ENCODE assay signal across 23 mouse cellular contexts in the genomic region with DNA sequence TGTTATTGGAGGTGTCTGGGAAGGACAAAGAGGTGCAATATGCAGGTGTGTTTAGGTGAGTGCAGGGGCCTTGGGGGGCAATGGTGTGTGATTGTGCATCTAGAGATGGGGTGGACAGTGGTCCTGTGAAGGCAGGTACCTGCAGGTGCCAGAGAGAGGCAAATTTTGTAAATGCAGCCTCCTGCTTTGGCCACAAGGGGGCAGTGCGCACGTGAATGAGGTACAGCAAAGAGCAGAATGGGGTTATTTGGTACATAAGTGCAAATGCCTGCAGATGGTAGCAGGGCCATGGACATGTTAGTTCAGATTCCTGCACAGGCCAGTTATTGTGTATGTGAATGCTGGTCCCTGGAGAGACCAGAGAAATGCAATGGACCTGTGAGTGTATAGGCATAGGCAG. TPM values are rescaled to one million over a fixed set of nuclear protein-coding genes. Genes with fewer than 3 reads are reported as not detected.
A peak's percentile ranks its signal among the peaks of the same experiment; 100 is the strongest.
DNase-seq lines count a peak whose midpoint lies in the region; ATAC-seq and TF ChIP-seq lines count a peak whose summit lies in the region.
"Not testable (repeated sequence)": the region's sequence is repeated elsewhere in the genome, so short reads cannot be mapped to it uniquely, and the experiment has no call there.
"Had no signal": no experiment of that assay in that cellular context is flagged by ENCODE, and none has a peak within 500 bp of the region (broad histone marks: within the 10 kb centered on the region; RNA-seq: fewer than 3 reads in every experiment).

No protein-coding gene starts in this region.

- WGBS in forebrain, embryonic 13.5 days = no CpG with 5 or more reads among the region's 2 CpGs
- no CpG with 5 or more reads among the region's 2 CpGs for WGBS in hindbrain, postnatal 0 days
- WGBS in midbrain, embryonic 15.5 days = no CpG with 5 or more reads among the region's 2 CpGs

- H3K9me3 ChIP-seq in forebrain, embryonic 13.5 days (replicated peaks); hindbrain, postnatal 0 days (ENCODE audit: low read length); midbrain, embryonic 15.5 days: not testable (repeated sequence)

- H3K9ac ChIP-seq in forebrain, embryonic 13.5 days; hindbrain, postnatal 0 days (replicated peaks; ENCODE audit: low read length); midbrain, embryonic 15.5 days: not testable (repeated sequence)

- H3K4me1 ChIP-seq in forebrain, embryonic 13.5 days; hindbrain, postnatal 0 days (ENCODE audit: insufficient read depth, low read length); midbrain, embryonic 15.5 days: not testable (repeated sequence)

- peak; percentile 61 for ATAC-seq in activated CD4-positive, CD25-positive, alpha-beta regulatory T cell, adult 4 months
- ATAC-seq in forebrain, embryonic 13.5 days = peak; percentile 28; the same call in 1 of the 2 replicates
- peak; percentile 50; the same call in 1 of the 2 replicates for ATAC-seq in frontal cortex, adult (ENCODE audit: low TSS enrichment)
- peak; percentile 40; the same call in 1 of the 2 replicates for ATAC-seq in hindbrain, postnatal 0 days
- peak; percentile 81 for ATAC-seq in megakaryocyte-erythroid progenitor cell, adult 5-6 weeks (replicated peaks; ENCODE audit: low FRiP score, low TSS enrichment, poor library complexity, severe bottlenecking)
- ATAC-seq in midbrain, embryonic 15.5 days (replicated peaks) = 0 out of 2 replicates have a peak, but pooled peaks have one; percentile 45

- H3K27ac ChIP-seq in forebrain, embryonic 13.5 days; hindbrain, postnatal 0 days; midbrain, embryonic 15.5 days: not testable (repeated sequence)

- not testable (repeated sequence) for DNase-seq in hindbrain, postnatal 0 days (ENCODE audit: low spot score)

- not testable (repeated sequence) for TF ChIP-seq CTCF in hindbrain, postnatal 0 days (IDR thresholded peaks at IDR 0.05; ENCODE audit: low read depth)

- H3K27me3 ChIP-seq in forebrain, embryonic 13.5 days; hindbrain, postnatal 0 days (ENCODE audit: insufficient read depth, low read length); midbrain, embryonic 15.5 days (replicated peaks): not testable (repeated sequence)

- H3K4me3 ChIP-seq in forebrain, embryonic 13.5 days; hindbrain, postnatal 0 days (ENCODE audit: low read length); midbrain, embryonic 15.5 days: not testable (repeated sequence)

- H3K4me2 ChIP-seq in forebrain, embryonic 13.5 days; hindbrain, postnatal 0 days (ENCODE audit: low read depth, low read length); midbrain, embryonic 15.5 days: not testable (repeated sequence)

- not testable (repeated sequence) for H3K36me3 ChIP-seq in forebrain, embryonic 13.5 days (ENCODE audit: poor library complexity, severe bottlenecking); hindbrain, postnatal 0 days (ENCODE audit: insufficient read depth, low read length); midbrain, embryonic 15.5 days (replicated peaks)

RNA-seq across cellular contexts. Expression of a gene that starts 59.6 kb away (rescaled TPM):
- not detected for polyA plus RNA-seq in activated CD4-positive, CD25-positive, alpha-beta regulatory T cell, adult 4 months (2017; shearing (Covaris generic))
- not detected in 2 replicates for polyA plus RNA-seq in forebrain, embryonic 13.5 days (2015; fragmentation: Nextera tagmentation; extraction: Ambion mirVana)
- not detected in 2 replicates for total RNA-seq in hindbrain, postnatal 0 days (2014; rRNA removed)
- polyA plus RNA-seq in hindbrain, postnatal 0 days (2015; fragmentation: Nextera tagmentation; extraction: Ambion mirVana) = not detected in 2 replicates
- not detected in 2 replicates for total RNA-seq in megakaryocyte-erythroid progenitor cell, adult 5-6 weeks (2014; fragmentation: Nextera tagmentation)
- not detected in 2 replicates for total RNA-seq in megakaryocyte-erythroid progenitor cell, adult 5-6 weeks (2017)
- polyA plus RNA-seq in midbrain, embryonic 15.5 days (2015; fragmentation: Nextera tagmentation; extraction: Ambion mirVana) = not detected in 2 replicates
- total RNA-seq: adrenal gland, adult 2 months; adrenal gland, postnatal 25 days; gastrocnemius, postnatal 10 days; gastrocnemius, postnatal 4 days; heart, adult 2 months; heart, postnatal 14 days had no signal
- polyA plus RNA-seq: adrenal gland, adult 2 months; embryonic facial prominence, embryonic 10.5 days; embryonic facial prominence, embryonic 14.5 days; forebrain, embryonic 10.5 days; frontal cortex, adult 2 months; heart, adult 2 months; heart, embryonic 11.5 days; heart, embryonic 15.5 days; hindbrain, embryonic 10.5 days; hindbrain, embryonic 14.5 days; inflammation-experienced regulatory T-cells, adult 6 months; intestine, postnatal 0 days; Patski had no signal

Comparison
In these comparisons a context has a peak if more than half of its experiments do, and no peak if none do; other contexts are left out.
1. ATAC-seq: peak in every context shown above with its lines; median percentile 81 in megakaryocyte-erythroid progenitor cell, adult 5-6 weeks; 61 in activated CD4-positive, CD25-positive, alpha-beta regulatory T cell, adult 4 months; 50 in frontal cortex, adult; 45 in midbrain, embryonic 15.5 days; 40 in hindbrain, postnatal 0 days; 28 in forebrain, embryonic 13.5 days.